Mouse (Mus musculus): ENCODE measurements around the gene Ccdc150. TPM values are rescaled to one million over a fixed set of nuclear protein-coding genes. Genes with fewer than 3 reads are reported as not detected.

The Ccdc150 gene
- polyA plus RNA-seq, 2 experiments: 0.17 to 0.36 TPM

GRCm38 (mm10) chr1:54384221-54384620, 133.7 kb downstream of the Ccdc150 start:
- DNase-seq (ENCODE audit: low spot score): no peak
- H3K9ac ChIP-seq (ENCODE audit: low read depth, low read length, severe bottlenecking): no peak overlapping the region
- no peak overlapping the region for H3K4me2 ChIP-seq (replicated peaks; ENCODE audit: low read depth, low read length, severe bottlenecking)
- no peak overlapping the region for H3K27ac ChIP-seq (replicated peaks; ENCODE audit: low read depth, low read length)
- H3K27me3 ChIP-seq (ENCODE audit: control insufficient read depth, insufficient read depth, low read length): no peaks in the 10 kb centered on the region
- no peaks in the 10 kb centered on the region for H3K9me3 ChIP-seq (ENCODE audit: control insufficient read depth, low read length)
- TF ChIP-seq POLR2A (IDR thresholded peaks at IDR 0.05; ENCODE audit: borderline replicate concordance, extremely low read depth, insufficient read depth, insufficient read length): no peak
- no peak for ATAC-seq (ENCODE audit: low FRiP score, low read depth)
- 38% methylated on average over 1 of the region's 1 CpGs for WGBS
- no peaks in the 10 kb centered on the region for H3K4me1 ChIP-seq (ENCODE audit: control insufficient read depth, insufficient read depth, low read length)
- no peaks in the 10 kb centered on the region for H3K36me3 ChIP-seq (ENCODE audit: control insufficient read depth, insufficient read depth, low read length)
- H3K4me3 ChIP-seq (replicated peaks; ENCODE audit: low read length): no peak overlapping the region

DNA sequence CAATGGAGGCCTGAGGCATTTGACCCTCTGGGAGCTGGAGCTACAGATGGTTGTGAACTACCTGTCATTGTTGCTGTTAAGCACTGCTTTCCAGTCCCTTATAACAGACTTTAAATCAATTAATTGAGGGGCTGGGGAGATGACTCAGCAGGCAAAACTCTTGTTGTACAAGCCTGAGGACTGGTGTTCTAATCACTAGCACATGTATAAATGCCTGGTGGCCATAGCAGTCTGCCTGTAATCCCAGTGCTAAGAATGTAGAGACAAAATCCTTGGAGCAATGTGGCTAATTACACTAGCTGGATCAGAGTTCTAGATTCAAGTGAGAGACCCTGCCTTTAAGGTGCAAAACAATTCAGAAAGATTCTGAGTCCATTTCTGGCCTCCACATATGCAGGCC, 152.3 kb downstream of the Ccdc150 start:
- H3K4me2 ChIP-seq (replicated peaks; ENCODE audit: low read depth, low read length, severe bottlenecking): no peak overlapping the region
- H3K36me3 ChIP-seq (ENCODE audit: control insufficient read depth, insufficient read depth, low read length): peaks cover 59% of the 10 kb centered on the region
- H3K4me3 ChIP-seq (replicated peaks; ENCODE audit: low read length): no peak overlapping the region
- H3K4me1 ChIP-seq (ENCODE audit: control insufficient read depth, insufficient read depth, low read length): no peaks in the 10 kb centered on the region
- H3K9me3 ChIP-seq (ENCODE audit: control insufficient read depth, low read length): no peaks in the 10 kb centered on the region
- H3K9ac ChIP-seq (ENCODE audit: low read depth, low read length, severe bottlenecking): no peak overlapping the region
- no peak for TF ChIP-seq POLR2A (IDR thresholded peaks at IDR 0.05; ENCODE audit: borderline replicate concordance, extremely low read depth, insufficient read depth, insufficient read length)
- ATAC-seq (ENCODE audit: low FRiP score, low read depth): no peak
- H3K27ac ChIP-seq (replicated peaks; ENCODE audit: low read depth, low read length): no peak overlapping the region
- H3K27me3 ChIP-seq (ENCODE audit: control insufficient read depth, insufficient read depth, low read length): no peaks in the 10 kb centered on the region
- no peak for DNase-seq (ENCODE audit: low spot score)

Other genes starting within 250 kb of the Ccdc150 start
- gene Hecw2, start 55.5 kb upstream of the Ccdc150 start, polyA plus RNA-seq (2012; rRNA removed): 2.2 and 2.4 TPM in 2 replicates
- 2.8 TPM in 2 replicates for gene Hecw2, start 55.5 kb upstream of the Ccdc150 start, polyA plus RNA-seq (2014; fragmentation: Nextera tagmentation; extraction: Ambion mirVana)
- gene Gtf3c3, start 188.3 kb downstream of the Ccdc150 start, polyA plus RNA-seq (2012; rRNA removed): 15.5 and 16.3 TPM in 2 replicates
- gene Gtf3c3, start 188.3 kb downstream of the Ccdc150 start, polyA plus RNA-seq (2014; fragmentation: Nextera tagmentation; extraction: Ambion mirVana): 22.8 and 25.0 TPM in 2 replicates